Mouse (Mus musculus) embryo, embryonic 9.5 days (tissue): ENCODE results near the gene Xylt1.

Source experiments
- DNase-seq: peaks from one replicate; pipeline ENCODE4 v3.0.0-alpha.2; 2017; ENCODE audit errors: extremely low spot score

Gene Xylt1

DNA sequence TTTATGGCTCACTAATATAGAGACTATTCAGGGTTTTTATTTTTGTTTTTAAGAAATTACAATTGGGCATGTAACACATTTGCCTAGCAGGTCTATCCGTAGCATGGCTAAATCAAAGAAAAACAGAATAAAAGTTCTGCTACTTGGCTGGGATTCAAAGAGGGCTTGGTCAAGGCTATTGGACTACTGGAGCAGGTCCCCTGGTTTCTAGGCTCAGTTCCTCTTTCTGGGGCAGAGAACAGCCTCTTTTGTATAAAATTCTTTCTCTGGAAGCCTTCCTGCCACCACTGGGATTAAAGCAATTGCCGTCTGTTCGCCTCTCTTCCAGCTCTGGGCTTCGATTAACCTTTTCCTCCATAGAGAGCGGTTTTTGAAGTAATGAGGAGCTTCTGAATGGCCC is 100.1 kb downstream of the Xylt1 start:
- no peak for DNase-seq

GRCm38 (mm10) chr7:117481404-117481803 is 100.6 kb downstream of the Xylt1 start:
- DNase-seq: no peak

DNA sequence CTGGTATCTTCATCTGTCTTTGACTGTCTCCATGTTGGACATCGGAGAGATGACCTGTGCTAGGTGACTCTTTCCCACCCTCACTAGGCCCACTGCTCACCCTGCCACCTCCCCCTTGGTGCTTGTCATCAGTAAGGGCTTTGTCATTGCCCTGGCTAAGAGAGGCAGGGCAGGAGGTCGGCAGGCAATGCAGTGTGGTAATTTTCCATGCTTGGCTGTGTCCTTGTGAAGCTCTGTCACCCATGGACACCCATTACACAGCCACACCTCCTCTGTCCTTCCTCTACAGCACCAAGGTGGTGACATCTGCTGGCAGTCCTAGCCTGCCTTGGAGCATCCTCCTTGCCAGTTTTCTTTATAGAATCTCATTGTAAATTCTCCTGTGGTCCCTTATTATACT is 101.9 kb downstream of the Xylt1 start:
- DNase-seq: no peak

- DNase-seq: no peak
Measured at GRCm38 (mm10) chr7:117484589-117484988, 103.8 kb downstream of the Xylt1 start.

- no peak for DNase-seq
Measured at GRCm38 (mm10) chr7:117484989-117485536, 104.3 kb downstream of the Xylt1 start.

DNA sequence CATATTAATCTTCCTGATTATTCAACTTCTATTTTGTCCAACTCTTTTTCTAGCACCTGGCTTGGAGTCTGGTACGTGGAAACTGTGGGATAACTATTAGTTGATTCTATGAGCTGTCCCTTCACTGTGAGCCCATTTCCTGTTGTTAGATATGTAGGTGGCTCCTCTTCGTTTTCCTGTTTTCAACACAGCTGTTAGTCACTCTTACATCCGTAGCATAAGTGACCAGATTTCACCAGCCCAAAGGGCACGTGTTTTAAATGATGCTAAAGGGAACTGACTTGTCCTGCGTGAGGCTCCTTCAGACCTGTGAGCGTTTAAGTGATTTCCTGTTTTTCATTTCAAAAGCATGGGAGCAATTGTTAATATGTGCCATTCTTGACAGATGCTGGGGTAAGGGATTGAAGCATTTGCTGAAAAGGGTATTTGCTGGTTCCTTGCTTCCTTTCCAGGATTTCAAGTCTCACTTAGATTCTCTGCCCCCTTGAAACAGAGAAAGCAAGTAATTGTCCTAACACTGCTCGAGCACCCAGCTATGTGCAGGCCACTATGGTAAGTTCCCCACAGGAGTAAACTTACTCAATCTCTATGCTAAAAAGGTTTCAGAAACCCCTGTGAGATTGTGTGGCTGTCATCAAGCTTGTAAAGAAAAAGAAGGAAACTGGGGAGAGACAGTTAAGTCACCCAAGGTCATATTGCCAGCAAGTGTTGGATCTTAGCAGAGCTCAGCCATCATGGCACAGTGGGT is 105.8 kb downstream of the Xylt1 start:
- no peak for DNase-seq

GRCm38 (mm10) chr7:117487173-117487490 is 106.4 kb downstream of the Xylt1 start:
- no peak for DNase-seq

GRCm38 (mm10) chr7:117489973-117490372 is 109.2 kb downstream of the Xylt1 start:
- no peak for DNase-seq

GRCm38 (mm10) chr7:117490500-117491205 is 109.9 kb downstream of the Xylt1 start:
- no peak for DNase-seq

- no peak for DNase-seq
Measured at GRCm38 (mm10) chr7:117491495-117491894, 110.7 kb downstream of the Xylt1 start.

- no peak for DNase-seq
Measured at GRCm38 (mm10) chr7:117494210-117494609, 113.4 kb downstream of the Xylt1 start.

- no peak for DNase-seq
Measured at GRCm38 (mm10) chr7:117494618-117495310, 114.0 kb downstream of the Xylt1 start.

DNA sequence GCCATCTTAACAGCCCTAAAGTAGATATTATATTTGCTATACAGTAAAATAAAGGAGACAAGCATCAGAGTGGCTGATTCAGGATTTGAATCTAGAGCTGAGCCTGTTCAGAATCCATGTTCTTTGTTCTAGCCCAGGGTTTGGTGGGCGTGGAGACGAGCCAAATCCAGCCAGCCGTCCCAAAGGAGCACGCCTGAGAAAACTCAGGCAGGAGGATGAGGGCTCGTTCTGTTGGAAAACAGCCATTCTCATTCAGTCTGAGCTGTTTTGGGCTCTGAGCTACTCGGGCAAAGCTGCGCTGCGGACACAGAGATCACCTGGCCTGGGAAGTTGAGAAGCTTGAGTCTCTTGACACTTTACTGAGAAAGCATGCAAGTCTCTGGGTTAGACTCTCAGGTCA is 115.0 kb downstream of the Xylt1 start:
- no peak for DNase-seq

DNA sequence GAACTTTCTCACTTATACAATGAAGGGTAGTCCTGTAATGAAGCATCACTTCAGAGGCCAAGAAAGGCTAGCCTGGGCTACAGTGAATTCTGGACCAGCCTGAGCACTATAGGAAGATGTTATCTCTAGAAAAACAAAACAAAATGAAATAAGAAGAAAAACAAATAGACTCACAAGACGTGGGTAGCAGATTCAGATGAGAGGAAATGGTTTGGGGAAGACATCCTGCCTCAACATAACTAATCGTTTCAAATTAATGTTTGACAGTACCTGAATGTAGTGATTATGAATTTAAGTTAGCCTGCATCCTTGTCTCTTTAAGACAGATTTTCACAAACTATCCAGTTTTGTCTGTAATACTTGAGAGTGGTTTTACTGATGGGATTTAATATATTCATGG is 117.4 kb downstream of the Xylt1 start:
- DNase-seq: no peak

DNA sequence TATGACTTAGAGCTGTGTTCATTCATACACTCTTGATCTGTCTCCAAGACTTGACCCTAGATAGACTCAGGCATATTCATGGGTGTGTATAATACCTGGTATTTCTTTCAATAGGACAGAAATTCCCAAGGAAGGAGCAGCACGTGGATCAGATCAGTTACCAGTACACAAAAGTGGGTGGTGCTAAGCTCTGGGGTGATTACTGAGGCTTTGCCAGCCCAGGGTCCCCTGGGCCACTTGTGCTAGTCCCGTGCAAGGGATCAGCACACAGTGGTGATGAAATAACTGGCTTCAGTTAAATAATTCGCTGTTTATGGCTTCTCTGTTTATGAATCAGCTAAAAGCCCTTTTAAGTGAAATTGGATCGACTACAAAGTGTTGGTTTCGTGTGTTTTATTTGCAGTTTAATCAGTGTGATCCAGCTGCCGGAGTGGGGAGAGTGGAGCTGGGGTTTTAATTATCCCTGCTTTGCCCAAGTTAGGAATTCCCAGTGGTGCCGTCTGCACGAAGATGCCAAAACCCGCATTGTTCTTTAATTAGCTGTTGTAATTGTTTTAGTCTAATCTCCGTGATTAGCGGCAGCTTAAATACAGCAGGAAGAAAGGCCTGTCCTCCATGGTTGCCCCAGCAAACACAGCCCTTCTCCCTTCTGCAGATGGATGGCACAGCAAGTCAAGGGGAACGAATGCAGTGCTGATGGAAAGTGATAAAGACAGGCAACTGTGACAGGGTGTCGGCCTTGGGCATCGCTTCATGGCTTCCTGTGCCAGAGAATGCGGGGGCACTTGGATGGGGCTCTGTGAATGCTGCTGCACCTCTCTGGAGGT is 120.8 kb downstream of the Xylt1 start:
- DNase-seq: no peak

DNA sequence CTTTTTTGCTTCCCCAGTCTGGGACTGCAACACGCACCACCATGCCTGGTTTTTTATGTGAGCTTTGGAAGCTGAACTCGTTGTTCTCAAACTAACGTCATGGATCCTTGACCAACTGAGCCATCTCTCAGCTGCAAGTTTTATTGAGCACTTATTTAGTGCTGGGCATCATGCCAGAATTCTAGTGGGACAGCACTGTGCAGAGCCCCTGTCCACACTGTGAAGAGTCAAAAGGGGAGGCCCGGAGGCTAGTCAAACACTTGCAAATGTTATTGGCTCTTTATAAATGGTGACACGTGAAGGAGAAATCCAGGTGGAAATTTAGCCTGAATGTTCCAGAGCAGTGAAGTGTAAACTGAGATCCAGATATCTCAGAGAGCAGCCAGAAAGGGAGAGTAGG is 121.6 kb downstream of the Xylt1 start:
- no peak for DNase-seq

GRCm38 (mm10) chr7:117503714-117504113 is 122.9 kb downstream of the Xylt1 start:
- no peak for DNase-seq

DNA sequence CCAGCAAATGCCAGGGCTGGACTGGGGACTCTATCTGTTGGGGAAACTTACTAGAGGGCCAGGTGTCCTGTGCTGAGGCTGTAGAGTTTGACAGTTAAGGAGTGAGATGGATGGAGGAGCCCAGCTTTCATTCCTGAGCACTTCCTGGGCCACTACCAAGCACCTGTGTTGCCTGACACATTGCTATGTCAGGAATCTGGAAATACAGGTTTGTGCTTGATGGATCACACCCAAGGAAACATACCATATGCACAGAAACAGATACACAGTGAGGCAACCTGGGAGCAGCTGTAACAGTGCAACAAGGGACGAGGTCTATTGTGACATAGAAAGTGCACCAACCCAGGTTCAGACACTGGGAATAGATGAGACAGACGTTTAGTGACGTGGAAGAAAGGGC is 125.0 kb downstream of the Xylt1 start:
- DNase-seq: no peak

- no peak for DNase-seq
Measured at GRCm38 (mm10) chr7:117507351-117507750, 126.6 kb downstream of the Xylt1 start.

- no peak for DNase-seq
Measured at GRCm38 (mm10) chr7:117508090-117508489, 127.3 kb downstream of the Xylt1 start.

GRCm38 (mm10) chr7:117510113-117510512 is 129.3 kb downstream of the Xylt1 start:
- DNase-seq: no peak

GRCm38 (mm10) chr7:117512301-117512700 is 131.5 kb downstream of the Xylt1 start:
- no peak for DNase-seq
